Mouse (Mus musculus): ENCODE results near the gene Mlxipl. TPM values are rescaled to one million over a fixed set of nuclear protein-coding genes. Genes with fewer than 3 reads are reported as not detected.
A peak's percentile ranks its signal among the peaks of the same experiment; 100 is the strongest.

Mlxipl gene
- polyA plus RNA-seq, 1 experiment from 2014 or later, result 0.60 TPM

DNA sequence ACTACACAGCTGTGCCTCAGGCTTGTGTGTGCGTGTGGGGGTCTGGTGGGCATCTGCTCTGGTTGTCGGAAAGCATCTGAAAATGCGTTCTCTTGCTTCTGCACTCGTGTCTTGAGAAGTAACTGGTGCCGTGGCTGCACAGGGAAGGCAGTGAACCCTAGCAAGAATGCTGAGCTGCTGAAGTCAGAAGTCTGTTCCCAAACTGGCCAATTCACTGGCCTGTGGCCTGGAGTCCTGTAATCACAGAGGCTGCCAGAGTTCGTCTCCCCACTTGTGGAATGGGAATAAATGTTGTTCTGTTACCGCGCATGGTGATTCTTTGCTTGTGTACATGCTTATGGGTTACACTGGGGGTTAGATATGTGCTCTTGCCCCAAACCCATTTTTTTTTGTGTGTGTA lies 72.7 kb downstream of the Mlxipl start:
- Histone ChIP-seq H3K9me3 (ENCODE audit: control insufficient read depth, low read length) (no peaks in the 10 kb centered on the region), H3K27me3 (ENCODE audit: control insufficient read depth, insufficient read depth, low read length) (no peaks in the 10 kb centered on the region), H3K4me3 (ENCODE audit: low read depth, low read length) (no peak overlapping the region), H3K4me2 (ENCODE audit: low read depth) (no peak overlapping the region), H3K4me1 (ENCODE audit: control insufficient read depth, insufficient read depth, low read length) (no peaks in the 10 kb centered on the region), H3K9ac (ENCODE audit: low read length) (no peak overlapping the region), H3K36me3 (ENCODE audit: control insufficient read depth, insufficient read depth, low read length) (peaks cover 16% of the 10 kb centered on the region), H3K27ac (ENCODE audit: low read depth, low read length) (no peak overlapping the region)
- WGBS, result 91% methylated on average over 8 of the region's 8 CpGs
- ATAC-seq (ENCODE audit: insufficient read depth, low FRiP score, low TSS enrichment) (no peak), DNase-seq (ENCODE audit: low spot score) (no peak)

DNA sequence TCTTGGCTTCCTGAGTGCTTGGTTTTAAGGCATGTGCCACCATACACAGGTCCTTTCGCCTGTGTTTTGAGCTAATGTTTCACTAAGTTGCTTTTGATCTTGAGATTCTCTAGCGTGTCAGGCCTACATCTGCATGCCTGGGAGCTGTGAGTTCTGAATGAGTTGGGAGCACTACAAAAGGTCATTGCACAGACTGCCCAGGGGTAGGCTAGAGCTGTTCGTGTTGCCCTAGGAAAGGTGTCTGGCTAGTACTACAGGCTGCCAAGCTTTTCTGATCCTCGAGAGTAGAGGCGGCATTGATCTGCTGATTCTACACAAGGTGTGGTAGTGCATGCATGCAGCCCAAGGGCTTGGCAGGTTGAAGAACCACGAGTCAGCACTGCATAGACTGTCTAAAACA lies 73.1 kb downstream of the Mlxipl start:
- Histone ChIP-seq H3K27ac (ENCODE audit: low read depth, low read length) (no peak overlapping the region), H3K27me3 (ENCODE audit: control insufficient read depth, insufficient read depth, low read length) (no peaks in the 10 kb centered on the region), H3K4me2 (ENCODE audit: low read depth) (no peak overlapping the region), H3K9ac (ENCODE audit: low read length) (no peak overlapping the region), H3K9me3 (ENCODE audit: control insufficient read depth, low read length) (no peaks in the 10 kb centered on the region), H3K4me3 (ENCODE audit: low read depth, low read length) (no peak overlapping the region), H3K4me1 (ENCODE audit: control insufficient read depth, insufficient read depth, low read length) (no peaks in the 10 kb centered on the region; the same call in 1 of the 2 replicates), H3K36me3 (ENCODE audit: control insufficient read depth, insufficient read depth, low read length) (peaks cover 16% of the 10 kb centered on the region)
- DNase-seq (ENCODE audit: low spot score) (no peak), ATAC-seq (ENCODE audit: insufficient read depth, low FRiP score, low TSS enrichment) (no peak)
- WGBS, result 84% methylated on average over 6 of the region's 6 CpGs

DNA sequence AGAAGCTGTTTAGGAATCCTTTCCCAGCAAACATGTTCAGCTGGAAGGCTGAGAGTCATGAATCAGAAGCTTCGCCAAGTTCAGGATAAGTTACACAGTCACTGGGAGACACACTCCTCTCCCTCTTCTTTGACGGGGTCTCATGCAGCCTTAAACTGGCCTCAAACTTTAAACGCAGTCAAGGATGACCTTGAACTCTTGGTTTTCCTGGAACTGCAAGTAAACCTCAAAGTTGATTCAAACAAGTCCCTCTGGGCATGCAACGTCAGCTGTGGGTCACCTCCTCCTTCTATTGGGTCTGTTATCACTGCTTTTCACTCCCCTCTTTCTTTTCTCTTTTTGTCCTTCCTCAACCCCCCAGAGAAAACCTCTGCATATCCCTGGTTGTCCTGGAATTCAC lies 77.2 kb downstream of the Mlxipl start:
- 88% methylated on average over 4 of the region's 4 CpGs for WGBS
- H3K9ac ChIP-seq (ENCODE audit: low read length), result no peak overlapping the region

DNA sequence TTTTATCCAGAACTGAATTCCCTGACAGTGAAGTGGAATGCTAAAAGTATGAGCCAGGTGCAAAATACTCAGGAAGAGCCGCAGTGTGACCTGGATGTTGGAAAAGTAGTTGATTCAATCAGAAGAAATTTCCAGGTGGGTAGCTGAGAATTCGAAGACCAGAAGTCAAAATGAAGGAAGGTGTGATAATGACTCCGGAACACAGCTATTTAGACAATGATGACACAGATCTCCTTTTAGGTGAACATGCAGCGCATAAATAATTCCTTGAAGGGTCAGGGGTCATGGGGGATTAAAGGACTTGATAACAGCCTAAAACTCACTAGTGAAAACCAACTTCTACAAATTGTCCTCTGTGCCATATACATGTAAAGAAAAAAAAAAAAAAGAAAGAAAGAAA lies 77.8 kb downstream of the Mlxipl start:
- H3K27me3 ChIP-seq (ENCODE audit: control insufficient read depth, insufficient read depth, low read length), result no peaks in the 10 kb centered on the region
- WGBS, result 91% methylated on average over 4 of the region's 4 CpGs
- H3K4me1 ChIP-seq (ENCODE audit: control insufficient read depth, insufficient read depth, low read length), result no peaks in the 10 kb centered on the region; the same call in 1 of the 2 replicates
- no peak overlapping the region for H3K27ac ChIP-seq (ENCODE audit: low read depth, low read length)
- H3K9me3 ChIP-seq (ENCODE audit: control insufficient read depth, low read length), result no peaks in the 10 kb centered on the region
- H3K36me3 ChIP-seq (ENCODE audit: control insufficient read depth, insufficient read depth, low read length), result peaks cover 2% of the 10 kb centered on the region; the same call in 1 of the 2 replicates
- ATAC-seq (ENCODE audit: insufficient read depth, low FRiP score, low TSS enrichment), result no peak
- no peak for DNase-seq (ENCODE audit: low spot score)
- no peak overlapping the region for H3K4me2 ChIP-seq (ENCODE audit: low read depth)
- no peak overlapping the region for H3K9ac ChIP-seq (ENCODE audit: low read length)
- no peak overlapping the region for H3K4me3 ChIP-seq (ENCODE audit: low read depth, low read length)

More for the DNA sequence above, 77.2 kb downstream of the Mlxipl start:
- Histone ChIP-seq H3K4me1 (ENCODE audit: control insufficient read depth, insufficient read depth, low read length) (no peaks in the 10 kb centered on the region; the same call in 1 of the 2 replicates), H3K4me2 (ENCODE audit: low read depth) (no peak overlapping the region), H3K4me3 (ENCODE audit: low read depth, low read length) (no peak overlapping the region), H3K9me3 (ENCODE audit: control insufficient read depth, low read length) (no peaks in the 10 kb centered on the region), H3K27me3 (ENCODE audit: control insufficient read depth, insufficient read depth, low read length) (no peaks in the 10 kb centered on the region), H3K36me3 (ENCODE audit: control insufficient read depth, insufficient read depth, low read length) (peaks cover under 1% of the 10 kb centered on the region; the same call in 1 of the 2 replicates), H3K27ac (ENCODE audit: low read depth, low read length) (no peak overlapping the region)
- ATAC-seq (ENCODE audit: insufficient read depth, low FRiP score, low TSS enrichment) (no peak), DNase-seq (ENCODE audit: low spot score) (no peak)

DNA sequence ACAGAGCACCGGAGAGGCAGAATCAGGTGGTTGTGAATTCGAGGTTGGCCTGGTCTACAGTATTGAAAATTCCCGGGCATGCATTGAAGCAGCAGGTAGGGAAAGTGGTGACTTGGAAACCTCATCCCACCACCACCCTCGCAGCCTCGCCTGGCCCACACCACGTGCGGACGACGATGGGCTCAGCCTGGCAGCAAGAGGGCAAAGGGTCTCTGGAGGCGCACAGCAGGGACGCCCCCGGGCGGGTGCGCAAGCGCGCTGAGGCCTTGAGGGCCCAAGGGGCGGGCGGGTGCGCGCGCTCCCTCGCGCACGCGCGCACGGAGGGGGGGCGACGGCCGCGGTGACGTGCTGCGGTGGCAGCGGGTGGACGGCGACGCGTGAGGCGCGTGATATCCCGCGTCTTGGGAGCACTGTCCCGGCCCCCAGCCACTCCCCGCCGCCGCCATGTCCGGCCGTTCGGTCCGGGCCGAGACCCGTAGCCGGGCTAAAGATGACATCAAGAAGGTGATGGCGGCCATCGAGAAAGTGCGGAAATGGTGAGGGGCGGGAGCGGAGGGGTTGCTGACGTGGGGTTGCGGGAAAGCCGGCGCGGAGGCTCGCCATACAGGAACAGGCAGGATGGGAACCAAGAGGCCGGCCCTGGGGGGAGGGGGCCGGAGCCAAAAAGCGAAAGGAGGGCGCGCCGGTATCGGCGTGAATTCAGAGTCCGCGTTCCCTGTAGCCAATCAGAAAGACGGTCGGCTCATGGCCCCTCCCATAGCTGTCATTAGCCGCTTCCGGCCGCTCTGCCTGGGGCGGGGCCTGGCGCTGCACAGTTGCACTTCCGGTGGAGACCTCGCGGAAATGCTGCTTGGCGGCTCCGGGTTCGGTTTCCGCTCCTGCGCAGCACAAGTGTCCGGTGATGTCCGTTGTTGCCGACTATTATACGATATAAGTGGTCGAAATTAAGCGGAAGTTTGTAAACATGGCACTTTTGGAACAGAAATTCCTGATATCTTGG lies 78.7 kb downstream of the Mlxipl start, which contains the start of gene Bcl7b:
Gene Bcl7b (plus strand): TSS at position 221 of the 1,000 bp plus-strand sequence.
- no peaks in the 10 kb centered on the region for H3K9me3 ChIP-seq (ENCODE audit: control insufficient read depth, low read length)
- DNase-seq (ENCODE audit: low spot score) (peak; percentile 97), ATAC-seq (ENCODE audit: insufficient read depth, low FRiP score, low TSS enrichment) (peak; percentile 97)
- H3K4me1 ChIP-seq (ENCODE audit: control insufficient read depth, insufficient read depth, low read length), result no peaks in the 10 kb centered on the region; the same call in 1 of the 2 replicates
- H3K4me3 ChIP-seq (ENCODE audit: low read depth, low read length), result peak within 1 kb of the TSS; percentile 76
- H3K27me3 ChIP-seq (ENCODE audit: control insufficient read depth, insufficient read depth, low read length), result no peaks in the 10 kb centered on the region
- peak within 1 kb of the TSS; percentile 84 for H3K9ac ChIP-seq (ENCODE audit: low read length)
- H3K27ac ChIP-seq (ENCODE audit: low read depth, low read length), result peak within 1 kb of the TSS; percentile 98
- peak within 1 kb of the TSS; percentile 71 for H3K4me2 ChIP-seq (ENCODE audit: low read depth)
- peaks cover 2% of the 10 kb centered on the region; the same call in 1 of the 2 replicates for H3K36me3 ChIP-seq (ENCODE audit: control insufficient read depth, insufficient read depth, low read length)
- WGBS, result 2% methylated on average over 93 of the region's 95 CpGs

DNA sequence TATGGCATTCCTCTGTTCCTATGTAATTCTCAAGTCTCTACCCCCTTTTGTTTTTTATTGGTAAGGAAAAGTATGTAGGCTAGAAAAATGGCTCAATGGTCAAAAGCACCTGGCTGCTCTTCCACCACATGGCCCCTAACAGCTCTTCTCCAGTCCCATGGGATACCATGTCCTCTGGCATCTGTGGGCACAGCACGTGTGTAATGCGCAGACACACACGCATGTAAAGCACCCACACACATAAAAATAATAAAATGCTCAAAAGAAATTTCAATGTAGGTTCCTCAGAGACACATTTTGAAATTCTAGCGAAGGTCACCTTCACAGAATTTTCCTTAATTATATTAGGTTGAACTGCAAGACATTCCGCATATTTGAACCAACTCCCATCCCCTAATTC lies 79.8 kb downstream of the Mlxipl start:
- H3K27ac ChIP-seq (ENCODE audit: low read depth, low read length), result no peak overlapping the region
- H3K9ac ChIP-seq (ENCODE audit: low read length), result peak overlapping the region; percentile 84
- DNase-seq (ENCODE audit: low spot score), result no peak
- no peaks in the 10 kb centered on the region; the same call in 1 of the 2 replicates for H3K4me1 ChIP-seq (ENCODE audit: control insufficient read depth, insufficient read depth, low read length)
- WGBS, result 94% methylated on average over 5 of the region's 5 CpGs
- ATAC-seq (ENCODE audit: insufficient read depth, low FRiP score, low TSS enrichment), result no peak
- peak overlapping the region; percentile 76 for H3K4me3 ChIP-seq (ENCODE audit: low read depth, low read length)
- H3K36me3 ChIP-seq (ENCODE audit: control insufficient read depth, insufficient read depth, low read length), result peaks cover 2% of the 10 kb centered on the region; the same call in 1 of the 2 replicates
- no peaks in the 10 kb centered on the region for H3K27me3 ChIP-seq (ENCODE audit: control insufficient read depth, insufficient read depth, low read length)
- H3K4me2 ChIP-seq (ENCODE audit: low read depth), result peak overlapping the region; percentile 71
- no peaks in the 10 kb centered on the region for H3K9me3 ChIP-seq (ENCODE audit: control insufficient read depth, low read length)

DNA sequence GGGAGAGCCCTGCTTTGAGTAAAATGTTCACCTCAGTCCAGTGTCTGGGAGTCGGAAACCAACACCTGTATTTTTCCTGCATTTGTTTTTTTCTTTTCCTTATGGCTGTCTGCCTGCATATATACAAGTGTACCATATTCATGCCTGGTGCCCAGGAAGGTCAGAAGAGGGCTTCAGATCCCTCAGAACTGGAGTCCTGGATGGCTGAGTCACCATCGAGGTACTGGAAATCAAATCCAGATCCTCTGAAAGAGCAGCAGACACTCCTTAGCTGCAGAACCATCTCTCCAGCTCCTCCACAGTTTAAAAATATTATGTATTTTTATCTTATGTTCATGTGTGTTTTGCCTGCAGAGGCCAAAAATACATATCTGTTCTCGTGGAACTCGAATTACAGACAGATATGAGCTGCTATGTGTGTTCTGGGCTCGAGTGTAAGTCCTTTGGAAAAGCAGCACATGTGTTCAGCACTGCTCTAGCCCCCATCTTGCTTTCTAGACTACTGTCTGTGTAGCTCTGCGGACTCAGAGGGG lies 82.1 kb downstream of the Mlxipl start:
- no peak overlapping the region for H3K9ac ChIP-seq (ENCODE audit: low read length)
- ATAC-seq (ENCODE audit: insufficient read depth, low FRiP score, low TSS enrichment) (no peak), DNase-seq (ENCODE audit: low spot score) (no peak)
- no peak overlapping the region for H3K4me2 ChIP-seq (ENCODE audit: low read depth)
- H3K4me1 ChIP-seq (ENCODE audit: control insufficient read depth, insufficient read depth, low read length), result no peaks in the 10 kb centered on the region; the same call in 1 of the 2 replicates
- 93% methylated on average over 6 of the region's 6 CpGs for WGBS
- no peaks in the 10 kb centered on the region for H3K9me3 ChIP-seq (ENCODE audit: control insufficient read depth, low read length)
- no peaks in the 10 kb centered on the region for H3K27me3 ChIP-seq (ENCODE audit: control insufficient read depth, insufficient read depth, low read length)
- peaks cover 5% of the 10 kb centered on the region for H3K36me3 ChIP-seq (ENCODE audit: control insufficient read depth, insufficient read depth, low read length)
- H3K4me3 ChIP-seq (ENCODE audit: low read depth, low read length), result no peak overlapping the region
- H3K27ac ChIP-seq (ENCODE audit: low read depth, low read length), result no peak overlapping the region

DNA sequence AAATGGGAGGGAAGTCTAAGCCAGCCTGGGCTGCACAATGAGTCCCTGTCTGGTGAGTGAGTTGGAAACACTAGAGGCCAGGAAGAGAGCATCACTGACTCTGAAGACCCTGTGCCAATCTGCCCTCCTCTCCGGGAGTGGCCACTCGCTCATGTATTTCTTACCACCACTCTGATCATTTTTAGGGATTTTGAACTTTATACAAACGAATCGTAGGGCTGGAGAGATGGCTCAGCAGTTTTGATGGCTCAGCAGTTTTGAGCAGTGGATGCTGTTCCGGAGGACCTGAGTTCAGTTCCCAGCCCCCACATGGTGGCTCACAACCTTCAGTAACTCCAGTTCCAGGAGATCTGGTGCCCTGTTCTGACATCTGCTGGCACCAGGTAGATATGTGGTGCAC lies 83.3 kb downstream of the Mlxipl start:
- WGBS, result 95% methylated on average over 5 of the region's 5 CpGs
- no peak for DNase-seq (ENCODE audit: low spot score)

More for the DNA sequence above, 83.3 kb downstream of the Mlxipl start:
- Histone ChIP-seq H3K9ac (ENCODE audit: low read length) (no peak overlapping the region), H3K4me2 (ENCODE audit: low read depth) (no peak overlapping the region), H3K9me3 (ENCODE audit: control insufficient read depth, low read length) (no peaks in the 10 kb centered on the region), H3K4me3 (ENCODE audit: low read depth, low read length) (no peak overlapping the region), H3K27ac (ENCODE audit: low read depth, low read length) (no peak overlapping the region), H3K27me3 (ENCODE audit: control insufficient read depth, insufficient read depth, low read length) (no peaks in the 10 kb centered on the region), H3K4me1 (ENCODE audit: control insufficient read depth, insufficient read depth, low read length) (no peaks in the 10 kb centered on the region; the same call in 1 of the 2 replicates), H3K36me3 (ENCODE audit: control insufficient read depth, insufficient read depth, low read length) (peaks cover 8% of the 10 kb centered on the region)
- no peak for ATAC-seq (ENCODE audit: insufficient read depth, low FRiP score, low TSS enrichment)

Data from neural tube, embryonic 11.5 days (tissue).